11 mouse cellular contexts compared by ENCODE assay signal in the genomic region with DNA sequence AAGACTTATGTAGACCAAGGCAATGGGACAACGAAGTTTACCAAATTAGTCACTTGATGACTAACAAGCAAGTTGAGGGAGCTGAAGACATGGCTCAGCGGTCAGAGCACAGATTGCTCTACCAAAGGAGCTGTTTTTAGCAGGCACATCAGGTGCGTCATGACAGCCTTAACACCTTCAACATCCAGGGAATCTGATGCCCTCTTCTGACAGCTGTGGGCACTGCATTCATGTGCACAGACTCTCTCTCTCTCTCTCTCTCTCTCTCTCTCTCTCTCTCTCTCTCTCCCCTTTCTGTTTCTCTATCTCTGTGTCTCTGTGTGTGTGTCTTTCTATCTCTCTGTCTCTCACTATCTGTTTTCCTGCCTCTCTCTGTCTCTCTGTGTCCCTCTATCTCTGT. TPM values are rescaled to one million over a fixed set of nuclear protein-coding genes. Genes with fewer than 3 reads are reported as not detected.
DNase-seq lines count a peak whose midpoint lies in the region; ATAC-seq lines count a peak whose summit lies in the region.
"Had no signal": no experiment of that assay in that cellular context is flagged by ENCODE, and none has a peak within 500 bp of the region (broad histone marks: within the 10 kb centered on the region; RNA-seq: fewer than 3 reads in every experiment).

No protein-coding gene starts in this region.

- peak; percentile 39 for DNase-seq in heart, adult 11 months
- no peak for DNase-seq in heart, postnatal 14 days
- peak; percentile 6 for DNase-seq in CD4-positive helper T cell, adult 2 months (ENCODE audit: low read depth, low spot score)
- DNase-seq in brain, adult 2 months (ENCODE audit: low read depth, low spot score) = peak; percentile 48
- DNase-seq in adipocyte (ENCODE audit: low spot score) = no peak
- DNase-seq in testis, postnatal 14 days (ENCODE audit: low spot score) = no peak

- no peak overlapping the region for H3K4me2 ChIP-seq in forebrain, embryonic 16.5 days (ENCODE audit: low read length)
- H3K4me2 ChIP-seq: limb, embryonic 15.5 days had no signal

- H3K4me3 ChIP-seq in forebrain, embryonic 16.5 days (replicated peaks; ENCODE audit: low read length) = no peak overlapping the region
- H3K4me3 ChIP-seq: limb, embryonic 15.5 days had no signal

- peak; percentile 71; the same call in 1 of the 2 replicates for ATAC-seq in megakaryocyte progenitor cell, adult 5-6 weeks (replicated peaks; ENCODE audit: poor library complexity)
- no peak for ATAC-seq in forebrain, embryonic 16.5 days

- intact Hi-C loops in heart, postnatal 14 days (cut with DNase I) = loop anchor here (10.0 kb wide), 1 partner anchor 116 kb away; a partner anchor contains a TSS

- peaks cover 3% of the 10 kb centered on the region; the same call in 1 of the 2 replicates for H3K4me1 ChIP-seq in forebrain, embryonic 16.5 days (replicated peaks; ENCODE audit: control insufficient read depth, insufficient read depth, low read length)

- 77% methylated on average over 3 of the region's 3 CpGs for WGBS in forebrain, embryonic 16.5 days

- H3K27ac ChIP-seq in forebrain, embryonic 16.5 days (ENCODE audit: low read length) = no peak overlapping the region
- H3K27ac ChIP-seq: limb, embryonic 15.5 days had no signal

- H3K27me3 ChIP-seq in forebrain, embryonic 16.5 days (replicated peaks; ENCODE audit: control insufficient read depth, insufficient read depth, low read length) = no peaks in the 10 kb centered on the region
- H3K27me3 ChIP-seq: limb, embryonic 15.5 days had no signal

- H3K9ac ChIP-seq in forebrain, embryonic 16.5 days (replicated peaks; ENCODE audit: low read depth, low read length) = no peak overlapping the region
- H3K9ac ChIP-seq: limb, embryonic 15.5 days had no signal

- no peaks in the 10 kb centered on the region for H3K9me3 ChIP-seq in forebrain, embryonic 16.5 days (ENCODE audit: control insufficient read depth, low read length)
- H3K9me3 ChIP-seq: limb, embryonic 15.5 days had no signal

- H3K36me3 ChIP-seq in forebrain, embryonic 16.5 days (ENCODE audit: control insufficient read depth, insufficient read depth) = no peaks in the 10 kb centered on the region
- H3K36me3 ChIP-seq: limb, embryonic 15.5 days had no signal

RNA-seq across cellular contexts. Expression of a gene that starts 16.7 kb away (rescaled TPM):
- not detected for total RNA-seq in heart, postnatal 14 days (2021)
- total RNA-seq in megakaryocyte progenitor cell, adult 5-6 weeks (2015) = not detected in 2 replicates
- total RNA-seq in megakaryocyte progenitor cell, adult 5-6 weeks (2017) = not detected in 2 replicates
- polyA plus RNA-seq in forebrain, embryonic 16.5 days (2015; fragmentation: Nextera tagmentation; extraction: Ambion mirVana) = not detected in 2 replicates
- total RNA-seq: heart, adult 8-10 months had no signal
- polyA plus RNA-seq: limb, embryonic 15.5 days; neural tube, embryonic 14.5 days had no signal

RNA-seq across cellular contexts. Expression of a gene that starts 17.0 kb away (rescaled TPM):
- total RNA-seq in heart, postnatal 14 days (2021) = not detected
- total RNA-seq in megakaryocyte progenitor cell, adult 5-6 weeks (2015) = not detected in 2 replicates
- total RNA-seq in megakaryocyte progenitor cell, adult 5-6 weeks (2017) = not detected in 2 replicates
- polyA plus RNA-seq in forebrain, embryonic 16.5 days (2015; fragmentation: Nextera tagmentation; extraction: Ambion mirVana) = not detected in 2 replicates
- total RNA-seq: heart, adult 8-10 months had no signal
- polyA plus RNA-seq: limb, embryonic 15.5 days; neural tube, embryonic 14.5 days had no signal

RNA-seq across cellular contexts. Expression of a gene that starts 36.1 kb away (rescaled TPM):
- not detected for total RNA-seq in heart, postnatal 14 days (2021)
- total RNA-seq in megakaryocyte progenitor cell, adult 5-6 weeks (2015) = not detected in 2 replicates
- total RNA-seq in megakaryocyte progenitor cell, adult 5-6 weeks (2017) = 0.33 TPM in 1 of 2 replicates, not detected in the other
- not detected in 2 replicates for polyA plus RNA-seq in forebrain, embryonic 16.5 days (2015; fragmentation: Nextera tagmentation; extraction: Ambion mirVana)
- total RNA-seq: heart, adult 8-10 months had no signal
- polyA plus RNA-seq: limb, embryonic 15.5 days had no signal

RNA-seq across cellular contexts. Expression of a gene that starts 40.1 kb away (rescaled TPM):
- total RNA-seq in heart, postnatal 14 days (2021) = not detected
- total RNA-seq in megakaryocyte progenitor cell, adult 5-6 weeks (2015) = not detected in 2 replicates
- total RNA-seq in megakaryocyte progenitor cell, adult 5-6 weeks (2017) = not detected in 2 replicates
- 1.9 and 3.7 TPM in 2 replicates for polyA plus RNA-seq in forebrain, embryonic 16.5 days (2015; fragmentation: Nextera tagmentation; extraction: Ambion mirVana)
- total RNA-seq: heart, adult 8-10 months had no signal
- polyA plus RNA-seq: limb, embryonic 15.5 days had no signal

Comparison
In these comparisons a context has a peak if more than half of its experiments do, and no peak if none do; other contexts are left out.
1. DNase-seq: peak in heart, adult 11 months (single experiment), CD4-positive helper T cell, adult 2 months (single experiment) and brain, adult 2 months (single experiment); none in heart, postnatal 14 days (0 of 2), adipocyte (single experiment) and testis, postnatal 14 days (single experiment).